In the genomic region with DNA sequence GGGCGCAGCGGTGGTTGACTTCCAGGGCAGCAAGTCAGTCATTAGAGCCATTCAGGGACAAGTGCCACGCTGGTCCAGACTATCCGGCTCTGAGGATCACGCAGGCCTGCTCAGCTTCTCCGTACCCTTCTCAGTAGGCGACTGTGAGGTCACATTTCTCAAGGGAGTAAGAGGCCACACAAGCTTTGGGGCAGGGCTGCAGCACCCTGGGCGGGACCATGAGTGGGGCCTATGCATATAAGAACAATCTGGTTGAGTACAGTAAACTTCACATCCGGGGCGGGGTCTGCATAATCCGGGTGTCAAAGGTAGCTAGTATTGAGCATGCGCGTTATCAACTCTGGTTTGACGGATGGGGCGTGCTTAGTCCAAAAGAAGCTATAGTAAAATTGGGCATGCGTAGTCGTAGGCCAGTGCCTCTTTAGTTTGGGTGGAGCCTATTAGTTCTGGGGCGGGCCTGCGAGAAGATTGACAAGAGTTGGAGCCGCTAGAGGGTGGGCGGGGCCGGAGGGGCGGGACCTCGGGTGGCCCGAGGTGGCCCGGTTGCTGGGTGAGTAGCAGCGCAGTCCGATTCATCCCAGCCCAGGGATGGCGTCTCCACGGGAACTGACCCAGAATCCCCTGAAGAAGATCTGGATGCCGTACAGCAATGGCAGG, we compare ENCODE assay signal across 8 mouse cellular contexts. TPM values are rescaled to one million over a fixed set of nuclear protein-coding genes. Genes with fewer than 3 reads are reported as not detected.
A peak's percentile ranks its signal among the peaks of the same experiment; 100 is the strongest.
DNase-seq lines count a peak whose midpoint lies in the region; ATAC-seq and TF ChIP-seq lines count a peak whose summit lies in the region.

A gene (plus strand): TSS at position 351 of the 657 bp plus-strand sequence.

- in situ Hi-C loops in Patski (cut with MboI; ENCODE audit: low pct_unique_long_range_greater_than_20kb): no loop called here

- no peak for TF ChIP-seq CTCF in Patski (IDR thresholded peaks at IDR 0.05)

- H3K9ac ChIP-seq in hindbrain, embryonic 13.5 days: peak within 1 kb of the TSS; percentile 80

- no peaks in the 10 kb centered on the region for H3K36me3 ChIP-seq in hindbrain, embryonic 13.5 days

- no peaks in the 10 kb centered on the region for H3K9me3 ChIP-seq in hindbrain, embryonic 13.5 days

- POLR2A ChIA-PET in Patski (lab: Charles Lee): no interaction called here

- H3K27me3 ChIP-seq in Patski: no peaks in the 10 kb centered on the region
- no peaks in the 10 kb centered on the region for H3K27me3 ChIP-seq in hindbrain, embryonic 13.5 days

- peaks cover 44% of the 10 kb centered on the region for H3K4me1 ChIP-seq in hindbrain, embryonic 13.5 days (replicated peaks)

- H3K27ac ChIP-seq in hindbrain, embryonic 13.5 days: peak within 1 kb of the TSS; percentile 85

- CTCF ChIA-PET in Patski (lab: Charles Lee): interaction anchor here (0.7 kb wide), 1 partner anchor 51 kb away, joined by 3 read pairs; no protein-coding TSS in a partner anchor

- 1% methylated on average over 31 of the region's 31 CpGs for WGBS in hindbrain, embryonic 13.5 days

- peak; percentile 94 for ATAC-seq in Patski
- ATAC-seq in hindbrain, embryonic 13.5 days (ENCODE audit: low FRiP score): peak; percentile 96

- peak; percentile 90 for DNase-seq in Patski (ENCODE audit: low read depth, low spot score)
- peak; percentile 89 to 91 for DNase-seq in cerebellum, postnatal 14 days
- DNase-seq in frontal cortex, postnatal 14 days (ENCODE audit: low spot score in 2 of 2): peak; percentile 89 to 95
- peak; percentile 61 to 63 for DNase-seq in layer of hippocampus, postnatal 25 days (ENCODE audit: extremely low spot score in 1 of 2, low spot score in 1 of 2)
- peak; percentile 100 for DNase-seq in lung, postnatal 25 days (ENCODE audit: low spot score)
- DNase-seq in retina, embryonic 14.5 days (ENCODE audit: low spot score): peak; percentile 100
- DNase-seq in thymus, postnatal 4 days: peak; percentile 92

- H3K4me3 ChIP-seq in hindbrain, embryonic 13.5 days: peak within 1 kb of the TSS; percentile 62

- peak within 1 kb of the TSS; percentile 76 for H3K4me2 ChIP-seq in hindbrain, embryonic 13.5 days

RNA-seq across cellular contexts. Expression of the gene that starts here (rescaled TPM):
- polyA plus RNA-seq in Patski (2021): 7.2 TPM
- 26.3 and 34.2 TPM in 2 replicates for polyA plus RNA-seq in hindbrain, embryonic 13.5 days (2015; fragmentation: Nextera tagmentation; extraction: Ambion mirVana)
- total RNA-seq in layer of hippocampus, postnatal 25 days (2021): 10 to 100 TPM in 1 of 2 experiments, 1 to 10 TPM in 1; 10.0 to 10.9 TPM

Comparison
In these comparisons a context has a peak if more than half of its experiments do, and no peak if none do; other contexts are left out.
1. Peak in every context shown above with its lines: DNase-seq, ATAC-seq, H3K4me3 ChIP-seq and H3K27ac ChIP-seq.